Mouse (Mus musculus) spleen, adult 18-20 months (tissue): ENCODE results near the gene Ehd4.

Source experiments
- DNase-seq, 2 experiments: peaks; one replicate each; pipeline ENCODE4 v3.0.0; 2022; ENCODE audit warnings: mixed read lengths in 2 of 2

Ehd4 gene

GRCm38 (mm10) chr2:120142336-120142735 lies 12.1 kb downstream of the Ehd4 start:
- DNase-seq, result no peak

DNA sequence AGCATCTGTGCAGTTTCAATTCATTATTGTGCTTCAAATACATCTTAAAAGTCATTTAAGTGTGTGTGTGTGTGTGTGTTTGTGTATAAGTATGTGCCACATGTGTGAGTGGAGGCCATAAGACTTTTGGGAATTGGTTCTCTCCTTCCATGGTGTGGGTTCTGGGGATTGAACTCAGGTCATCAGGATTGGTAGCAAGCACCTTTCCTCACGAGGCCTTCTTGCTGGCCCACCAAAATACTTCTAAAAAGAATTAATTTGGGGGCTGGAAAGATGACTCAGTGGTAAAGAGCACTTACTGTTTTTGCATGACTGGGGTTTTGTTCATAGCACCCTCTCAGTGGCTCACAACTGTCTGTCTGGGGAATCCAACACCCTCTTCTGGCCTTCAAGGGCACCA lies 12.7 kb downstream of the Ehd4 start:
- no peak for DNase-seq

DNA sequence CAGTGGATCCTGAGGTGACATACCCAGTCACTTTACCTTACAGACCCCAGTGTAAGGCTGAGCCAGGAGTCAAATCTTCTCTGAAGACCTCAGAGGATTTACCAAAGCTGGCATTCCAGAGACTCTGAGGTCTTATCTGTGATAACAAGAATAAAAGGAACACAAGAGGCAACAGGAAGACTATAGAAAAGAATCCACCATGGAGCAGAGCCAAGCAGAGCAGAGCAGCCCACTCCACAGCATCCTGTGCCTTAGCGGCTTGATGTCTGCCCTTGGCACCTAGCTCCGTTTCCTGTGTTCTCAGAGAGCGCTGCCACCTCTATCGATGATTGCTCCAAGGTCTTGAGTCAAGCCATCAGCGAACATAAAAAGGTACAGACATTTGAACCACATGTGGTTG lies 14.1 kb downstream of the Ehd4 start:
- no peak for DNase-seq

DNA sequence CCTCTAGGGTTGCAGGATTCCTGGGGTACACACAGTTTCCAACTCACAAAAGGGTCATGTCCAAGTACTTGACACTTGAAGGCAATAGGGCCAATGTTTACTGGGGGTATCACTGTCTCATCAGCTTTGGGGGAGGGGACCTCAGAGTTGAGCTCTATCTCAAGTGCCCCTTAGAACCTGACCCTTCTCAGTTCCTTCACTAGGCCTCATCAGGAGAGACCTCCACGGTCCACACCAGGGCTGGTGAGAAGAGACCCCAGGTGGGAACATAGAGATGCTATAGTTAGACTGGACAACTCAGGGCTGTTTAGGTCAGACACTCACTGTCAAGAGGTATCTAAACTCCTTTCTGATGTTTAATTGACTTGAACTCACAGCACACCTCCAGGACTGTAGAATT lies 15.3 kb downstream of the Ehd4 start:
- DNase-seq, result no peak

- no peak for DNase-seq
Measured at GRCm38 (mm10) chr2:120137281-120137680, 17.1 kb downstream of the Ehd4 start.

DNA sequence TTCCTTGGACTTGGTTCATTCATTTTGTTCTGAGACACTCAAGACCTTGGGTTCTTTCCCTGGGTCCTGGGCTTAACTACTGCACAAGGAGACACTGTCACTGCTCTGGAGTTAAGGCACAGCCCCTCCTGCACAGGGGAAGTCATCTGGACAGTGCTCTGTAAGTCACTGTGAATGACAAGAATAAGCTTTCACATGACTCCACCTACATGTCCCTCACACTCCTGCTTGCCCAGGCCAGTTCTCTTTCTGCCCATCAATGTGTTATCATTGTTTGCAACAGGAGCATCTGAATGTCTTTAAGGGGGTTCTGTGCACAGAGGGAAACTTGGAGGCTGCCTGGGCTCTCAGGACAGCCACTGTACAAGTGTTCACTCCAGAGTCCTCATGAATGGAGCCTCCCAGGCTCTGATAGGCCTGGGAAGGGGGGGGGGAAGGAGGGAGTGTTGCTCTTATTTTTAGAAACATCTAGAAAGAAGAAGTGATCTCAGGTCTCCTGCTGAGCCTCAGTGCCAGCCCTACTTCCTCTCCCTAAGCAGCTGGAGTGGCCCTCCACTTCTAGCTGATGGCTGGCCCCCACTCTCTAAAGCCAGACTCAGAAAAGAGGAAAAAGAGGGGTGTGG lies 19.8 kb downstream of the Ehd4 start:
- DNase-seq, result peak; percentile 36 to 41

DNA sequence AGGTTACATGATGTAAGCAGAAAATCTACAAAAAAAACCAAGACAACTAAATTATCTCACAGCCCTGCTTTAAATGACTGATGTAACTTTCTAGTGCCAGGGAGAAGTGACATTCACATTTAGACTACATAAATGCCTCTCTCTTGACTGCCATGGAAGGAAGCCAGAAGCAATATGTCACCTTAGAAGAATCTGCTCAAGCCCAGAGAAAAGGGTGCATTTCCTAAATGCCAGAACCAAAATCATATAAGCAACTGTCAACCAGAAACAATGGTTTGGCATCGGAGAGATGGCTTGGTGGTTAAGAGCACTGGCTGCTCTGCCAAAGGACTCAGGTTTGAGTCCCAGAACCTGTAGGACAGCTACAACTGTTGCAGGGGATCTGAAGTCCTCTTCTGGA lies 22.5 kb downstream of the Ehd4 start:
- no peak for DNase-seq

DNA sequence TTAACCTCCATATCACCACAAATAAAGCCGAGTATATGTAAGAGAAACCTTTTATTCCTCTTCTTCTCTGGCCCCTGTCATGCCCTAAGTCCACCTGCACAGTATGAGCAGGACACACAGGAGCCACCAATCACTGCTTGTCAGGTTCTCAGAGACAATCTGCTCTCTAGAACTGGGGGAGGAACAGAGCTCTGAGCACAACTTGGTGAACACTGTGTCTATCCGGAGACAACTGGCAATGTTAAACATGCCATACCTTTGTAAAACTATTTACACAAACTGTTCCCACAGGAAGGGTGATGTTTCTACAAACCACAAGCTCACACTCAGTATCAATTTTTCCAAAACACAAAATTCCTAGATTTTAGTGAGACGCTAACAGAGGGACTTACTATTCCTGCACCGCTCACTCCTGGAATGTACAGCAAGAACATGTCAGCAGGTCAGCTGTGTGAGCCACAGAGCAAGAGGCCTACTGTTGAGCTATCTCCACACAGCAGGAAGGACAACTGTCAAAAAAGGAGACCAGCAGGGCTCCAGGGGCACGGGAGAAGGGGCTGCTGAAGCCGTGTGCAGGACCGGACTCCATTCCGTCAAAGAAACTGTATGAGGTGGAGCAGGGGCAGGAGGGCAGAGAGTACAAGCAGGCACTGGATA lies 25.0 kb downstream of the Ehd4 start:
- no peak for DNase-seq

DNA sequence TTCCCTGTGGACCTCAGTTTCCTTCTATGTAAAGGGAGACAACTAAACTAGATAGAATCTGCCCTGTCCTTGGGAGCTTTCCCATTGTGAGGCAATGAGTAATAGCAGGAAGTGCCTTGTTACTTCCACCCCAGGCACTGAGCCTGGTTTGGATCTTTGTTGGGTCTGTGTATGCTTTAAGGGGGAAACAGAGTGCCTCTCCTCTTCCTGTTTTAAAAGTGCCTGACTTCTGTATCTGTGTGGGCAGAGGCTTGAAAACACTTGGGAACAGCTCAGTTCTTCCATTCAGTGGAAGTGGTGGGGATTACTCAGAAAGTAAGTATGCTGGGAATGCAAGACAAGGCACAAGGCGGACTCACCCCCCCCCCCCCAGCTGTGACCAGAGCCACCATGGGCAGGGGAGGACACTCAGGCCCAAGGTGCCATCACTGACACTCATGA lies 25.8 kb downstream of the Ehd4 start:
- DNase-seq, result no peak

DNA sequence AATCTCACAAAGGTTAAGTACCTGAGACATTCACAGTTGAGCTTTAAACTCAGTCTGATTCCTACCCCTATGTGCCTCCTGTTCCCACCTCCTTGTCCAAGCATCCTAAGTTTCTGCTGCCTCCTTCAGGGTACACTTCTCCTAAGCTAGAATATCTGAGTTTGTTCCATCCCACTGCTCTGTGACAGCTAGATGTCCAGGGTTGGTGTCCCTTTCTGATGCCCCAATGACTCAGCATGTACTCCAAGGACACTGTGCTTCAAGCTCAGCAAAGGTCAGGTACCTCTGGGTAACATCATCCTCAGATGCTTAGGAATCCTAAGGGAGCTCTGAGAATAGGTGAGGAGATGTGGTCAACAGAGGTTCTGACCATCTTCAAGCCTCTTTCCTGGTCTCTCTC lies 26.4 kb downstream of the Ehd4 start:
- DNase-seq, result no peak

- no peak for DNase-seq
Measured at GRCm38 (mm10) chr2:120126901-120127300, 27.5 kb downstream of the Ehd4 start.

- DNase-seq, result no peak
Measured at GRCm38 (mm10) chr2:120126408-120126807, 28.0 kb downstream of the Ehd4 start.

DNA sequence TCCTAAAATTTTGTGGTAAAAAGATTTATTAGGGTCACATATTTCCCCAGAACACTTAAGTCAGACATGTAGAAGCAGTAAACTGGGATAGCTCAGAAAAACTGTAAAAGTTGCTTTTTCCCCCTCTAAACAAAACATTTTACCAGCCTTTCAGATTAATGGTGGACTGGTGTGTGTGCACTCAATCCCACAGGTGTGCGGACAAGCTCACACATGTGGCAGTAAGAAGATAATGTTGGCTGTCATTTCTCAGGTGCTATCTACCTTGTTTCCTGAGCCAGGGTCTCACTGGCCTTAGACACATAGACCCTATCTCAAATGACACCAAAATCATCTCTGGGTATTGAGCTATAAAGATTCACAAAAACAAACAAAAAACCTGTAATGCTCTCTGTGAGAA lies 28.9 kb downstream of the Ehd4 start:
- DNase-seq, result no peak

GRCm38 (mm10) chr2:120124946-120125345 lies 29.5 kb downstream of the Ehd4 start:
- no peak for DNase-seq

GRCm38 (mm10) chr2:120124096-120124495 lies 30.3 kb downstream of the Ehd4 start:
- DNase-seq, result no peak

- DNase-seq, result no peak
Measured at GRCm38 (mm10) chr2:120122983-120123382, 31.4 kb downstream of the Ehd4 start.

- no peak for DNase-seq
Measured at GRCm38 (mm10) chr2:120117346-120117745, 37.1 kb downstream of the Ehd4 start.

- DNase-seq, result no peak
Measured at GRCm38 (mm10) chr2:120116362-120116761, 38.0 kb downstream of the Ehd4 start.

DNA sequence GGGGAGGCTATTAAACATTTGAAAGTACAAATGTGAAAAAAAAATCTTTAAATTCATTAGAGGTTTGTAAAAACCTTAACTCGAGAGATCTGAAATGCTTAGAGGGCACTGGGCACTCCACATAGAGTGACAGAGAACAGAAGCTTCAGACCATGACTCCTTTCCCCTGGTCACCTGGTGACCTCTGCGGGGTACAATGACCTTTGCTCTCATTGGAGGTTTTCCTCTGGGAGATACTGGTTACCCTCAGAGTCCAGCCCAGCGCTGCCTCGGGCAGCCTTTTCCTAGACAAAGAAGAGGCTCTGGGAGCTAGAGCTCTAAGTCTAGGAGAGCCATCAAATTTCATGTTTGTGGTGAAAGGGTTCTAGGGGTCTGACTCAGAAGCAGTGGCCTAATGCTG lies 39.4 kb downstream of the Ehd4 start:
- DNase-seq, result no peak

DNA sequence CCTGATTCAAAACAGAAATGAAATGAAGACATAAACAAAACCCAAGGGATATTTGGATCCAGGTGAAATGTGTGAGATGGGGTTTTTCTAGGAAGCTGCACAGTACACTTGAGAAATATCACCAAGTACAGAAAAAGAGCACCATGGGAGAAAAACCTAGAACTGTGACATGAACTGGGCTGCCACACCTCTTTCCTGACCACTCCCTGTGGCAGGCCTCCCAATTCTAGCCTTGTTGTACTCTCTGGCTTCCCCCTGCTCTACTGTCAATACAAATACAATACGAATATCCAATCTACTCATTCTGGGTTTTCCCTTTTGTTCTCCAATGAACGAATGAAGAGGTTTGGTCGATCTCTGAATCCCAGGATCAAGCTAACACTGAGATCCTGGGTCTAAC lies 40.4 kb downstream of the Ehd4 start:
- no peak for DNase-seq

GRCm38 (mm10) chr2:120113476-120113875 lies 40.9 kb downstream of the Ehd4 start:
- DNase-seq, result no peak

- DNase-seq, result no peak
Measured at GRCm38 (mm10) chr2:120111596-120111995, 42.8 kb downstream of the Ehd4 start.

DNA sequence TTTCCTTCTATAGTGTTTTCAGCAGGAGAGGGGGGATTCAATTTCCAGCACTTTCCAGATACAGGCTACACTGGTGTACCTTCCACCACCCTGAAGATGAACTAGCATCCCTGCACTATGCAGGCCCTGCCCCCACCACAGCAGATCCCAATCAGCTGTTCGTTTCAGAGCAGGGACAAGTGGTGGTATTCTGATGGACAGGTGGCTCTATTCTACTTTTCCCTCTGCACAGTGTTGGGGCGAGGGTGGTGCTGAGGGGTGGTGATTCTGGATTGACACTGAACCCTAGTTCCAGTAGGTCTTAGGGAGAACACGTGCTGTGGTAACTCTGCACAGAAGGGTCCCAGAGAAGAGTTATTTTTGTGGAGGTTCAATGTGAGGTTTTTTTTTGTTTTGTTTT lies 43.2 kb downstream of the Ehd4 start:
- DNase-seq, result no peak

DNA sequence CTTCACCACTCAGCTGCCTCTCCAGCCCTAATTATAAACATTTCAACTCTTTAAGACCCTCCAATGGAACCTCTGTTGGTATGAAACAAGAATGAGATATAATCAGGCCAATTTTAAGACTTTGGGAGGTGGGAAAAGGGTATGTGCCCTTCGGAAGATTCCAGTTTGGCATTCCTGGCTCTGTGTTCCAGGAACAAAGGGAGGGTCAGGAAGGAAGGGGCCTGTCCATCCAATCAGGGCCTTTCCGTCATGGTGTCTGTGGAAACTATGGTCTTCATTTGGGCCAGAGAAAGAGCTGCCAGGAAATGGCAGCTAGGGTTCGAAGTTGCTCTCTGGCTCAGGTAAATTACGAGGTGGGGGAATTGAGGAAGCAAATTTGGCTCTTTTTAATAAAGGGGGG lies 46.3 kb downstream of the Ehd4 start:
- DNase-seq, result no peak

- no peak for DNase-seq
Measured at GRCm38 (mm10) chr2:120107446-120107845, 47.0 kb downstream of the Ehd4 start.
